Mouse (Mus musculus): ENCODE data around the gene Asxl2. TPM values are rescaled to one million over a fixed set of nuclear protein-coding genes. Genes with fewer than 3 reads are reported as not detected.
"Not testable (repeated sequence)": the region's sequence is repeated elsewhere in the genome, so short reads cannot be mapped to it uniquely, and the experiment has no call there.

The Asxl2 gene
- total RNA-seq, 2 experiments from 2014 or later: 64.1 to 76.3 TPM

- peak; percentile 79 for ATAC-seq (replicated peaks; ENCODE audit: low FRiP score, poor library complexity, severe bottlenecking)
Measured at GRCm38 (mm10) chr12:3427067-3427889, 621 bp downstream of the Asxl2 start.

GRCm38 (mm10) chr12:3427891-3428775, 1.5 kb downstream of the Asxl2 start:
- no peak for ATAC-seq (replicated peaks; ENCODE audit: low FRiP score, poor library complexity, severe bottlenecking)

GRCm38 (mm10) chr12:3429681-3430442, 3.2 kb downstream of the Asxl2 start:
- ATAC-seq (replicated peaks; ENCODE audit: low FRiP score, poor library complexity, severe bottlenecking): no peak

- no peak for ATAC-seq (replicated peaks; ENCODE audit: low FRiP score, poor library complexity, severe bottlenecking)
Measured at GRCm38 (mm10) chr12:3430443-3430753, 3.7 kb downstream of the Asxl2 start.

- no peak for ATAC-seq (replicated peaks; ENCODE audit: low FRiP score, poor library complexity, severe bottlenecking)
Measured at GRCm38 (mm10) chr12:3430985-3431384, 4.3 kb downstream of the Asxl2 start.

GRCm38 (mm10) chr12:3433736-3434135, 7.1 kb downstream of the Asxl2 start:
- ATAC-seq (replicated peaks; ENCODE audit: low FRiP score, poor library complexity, severe bottlenecking): no peak

GRCm38 (mm10) chr12:3436446-3436845, 9.8 kb downstream of the Asxl2 start:
- no peak for ATAC-seq (replicated peaks; ENCODE audit: low FRiP score, poor library complexity, severe bottlenecking)

- peak; percentile 68 for ATAC-seq (replicated peaks; ENCODE audit: low FRiP score, poor library complexity, severe bottlenecking)
Measured at GRCm38 (mm10) chr12:3437815-3438214, 11.2 kb downstream of the Asxl2 start.

GRCm38 (mm10) chr12:3440916-3441315, 14.3 kb downstream of the Asxl2 start:
- ATAC-seq (replicated peaks; ENCODE audit: low FRiP score, poor library complexity, severe bottlenecking): no peak

GRCm38 (mm10) chr12:3441361-3441760, 14.7 kb downstream of the Asxl2 start:
- ATAC-seq (replicated peaks; ENCODE audit: low FRiP score, poor library complexity, severe bottlenecking): no peak

GRCm38 (mm10) chr12:3453554-3453953, 26.9 kb downstream of the Asxl2 start:
- ATAC-seq (replicated peaks; ENCODE audit: low FRiP score, poor library complexity, severe bottlenecking): no peak

- no peak for ATAC-seq (replicated peaks; ENCODE audit: low FRiP score, poor library complexity, severe bottlenecking)
Measured at GRCm38 (mm10) chr12:3463087-3463486, 36.4 kb downstream of the Asxl2 start.

GRCm38 (mm10) chr12:3499662-3500061, 73.0 kb downstream of the Asxl2 start:
- ATAC-seq (replicated peaks; ENCODE audit: low FRiP score, poor library complexity, severe bottlenecking): no peak

GRCm38 (mm10) chr12:3500071-3500470, 73.4 kb downstream of the Asxl2 start:
- no peak for ATAC-seq (replicated peaks; ENCODE audit: low FRiP score, poor library complexity, severe bottlenecking)

GRCm38 (mm10) chr12:3518665-3519297, 92.1 kb downstream of the Asxl2 start:
- no peak for ATAC-seq (replicated peaks; ENCODE audit: low FRiP score, poor library complexity, severe bottlenecking)

- not testable (repeated sequence) for ATAC-seq (replicated peaks; ENCODE audit: low FRiP score, poor library complexity, severe bottlenecking)
Measured at GRCm38 (mm10) chr12:3521806-3522205, 95.1 kb downstream of the Asxl2 start.

GRCm38 (mm10) chr12:3525536-3525935, 98.9 kb downstream of the Asxl2 start:
- no peak for ATAC-seq (replicated peaks; ENCODE audit: low FRiP score, poor library complexity, severe bottlenecking)

- not testable (repeated sequence) for ATAC-seq (replicated peaks; ENCODE audit: low FRiP score, poor library complexity, severe bottlenecking)
Measured at GRCm38 (mm10) chr12:3535446-3535845, 108.8 kb downstream of the Asxl2 start.

- ATAC-seq (replicated peaks; ENCODE audit: low FRiP score, poor library complexity, severe bottlenecking): no peak
Measured at GRCm38 (mm10) chr12:3537616-3538015, 111.0 kb downstream of the Asxl2 start.

- ATAC-seq (replicated peaks; ENCODE audit: low FRiP score, poor library complexity, severe bottlenecking): no peak
Measured at GRCm38 (mm10) chr12:3538036-3538435, 111.4 kb downstream of the Asxl2 start.

Measured in erythroid progenitor cell, adult 5-6 weeks (primary cell).